Mouse (Mus musculus): ENCODE measurements around the gene Arhgap35. TPM values are rescaled to one million over a fixed set of nuclear protein-coding genes. Genes with fewer than 3 reads are reported as not detected.

Arhgap35 gene
- polyA plus RNA-seq, 1 experiment from 2014 or later = 10.3 TPM

DNA sequence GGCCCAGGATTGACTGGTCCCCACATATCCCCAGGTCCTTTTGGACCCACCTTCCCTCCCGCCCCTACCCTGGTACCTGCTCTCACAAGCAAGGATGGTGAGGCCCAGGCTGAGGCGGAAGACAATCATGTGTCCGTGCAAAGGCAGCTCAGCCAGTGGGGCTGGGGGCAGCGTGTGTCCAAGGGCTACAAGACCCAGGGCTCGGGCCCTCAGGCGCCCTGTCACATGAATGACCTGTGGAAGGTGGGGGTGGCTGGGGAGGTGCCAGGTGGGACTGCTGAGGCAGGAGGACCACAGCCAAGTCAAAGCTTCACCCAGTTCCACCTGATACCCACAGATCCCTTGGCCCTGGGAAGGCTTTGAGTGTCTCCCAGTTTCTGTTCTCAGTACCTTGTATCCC lies 153.1 kb downstream of the Arhgap35 start:
- 78% methylated on average over 6 of the region's 6 CpGs for WGBS
- Histone ChIP-seq H3K27ac (no peak overlapping the region), H3K4me1 (replicated peaks; ENCODE audit: insufficient read depth, low read length) (no peaks in the 10 kb centered on the region), H3K4me3 (replicated peaks; ENCODE audit: low read depth, low read length) (no peak overlapping the region), H3K9ac (ENCODE audit: low read depth, low read length) (no peak overlapping the region), H3K9me3 (replicated peaks; ENCODE audit: low read length) (no peaks in the 10 kb centered on the region), H3K4me2 (ENCODE audit: low read length) (no peak overlapping the region), H3K27me3 (ENCODE audit: insufficient read depth, low read length) (no peaks in the 10 kb centered on the region), H3K36me3 (ENCODE audit: insufficient read depth, low read length) (no peaks in the 10 kb centered on the region)
- DNase-seq (ENCODE audit: low spot score) = no peak
- ATAC-seq (replicated peaks; ENCODE audit: low FRiP score, low read depth) = no peak
- TF ChIP-seq CTCF (IDR thresholded peaks at IDR 0.05; ENCODE audit: low read depth) = no peak

DNA sequence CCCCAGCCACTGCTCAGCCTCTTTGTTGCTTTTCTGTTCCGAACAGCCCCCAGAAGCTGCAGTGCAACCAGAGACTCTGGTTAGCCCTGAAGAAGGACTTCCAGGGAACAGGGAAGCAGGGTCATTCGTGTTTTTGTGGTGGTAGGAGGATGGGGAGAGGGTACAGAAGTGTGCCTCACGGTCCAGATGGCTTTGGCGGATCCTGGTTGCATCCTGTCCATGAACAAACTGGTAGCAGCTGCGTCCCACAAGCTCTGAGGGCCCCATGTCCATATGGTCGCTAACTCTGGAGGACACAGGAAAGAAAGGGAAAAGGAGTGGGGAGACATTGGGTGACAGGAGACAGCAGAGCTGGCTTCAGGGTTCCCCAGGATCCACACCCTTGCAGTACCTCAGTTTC lies 153.6 kb downstream of the Arhgap35 start:
- no peak overlapping the region for H3K9ac ChIP-seq (ENCODE audit: low read depth, low read length)
- no peak overlapping the region for H3K27ac ChIP-seq
- H3K9me3 ChIP-seq (replicated peaks; ENCODE audit: low read length) = no peaks in the 10 kb centered on the region
- no peaks in the 10 kb centered on the region for H3K4me1 ChIP-seq (replicated peaks; ENCODE audit: insufficient read depth, low read length)
- no peak for TF ChIP-seq CTCF (IDR thresholded peaks at IDR 0.05; ENCODE audit: low read depth)
- H3K4me3 ChIP-seq (replicated peaks; ENCODE audit: low read depth, low read length) = no peak overlapping the region
- H3K4me2 ChIP-seq (ENCODE audit: low read length) = no peak overlapping the region
- H3K36me3 ChIP-seq (ENCODE audit: insufficient read depth, low read length) = no peaks in the 10 kb centered on the region
- no peaks in the 10 kb centered on the region for H3K27me3 ChIP-seq (ENCODE audit: insufficient read depth, low read length)
- DNase-seq (ENCODE audit: low spot score) (no peak), ATAC-seq (replicated peaks; ENCODE audit: low FRiP score, low read depth) (no peak)
- 52% methylated on average over 6 of the region's 6 CpGs for WGBS

DNA sequence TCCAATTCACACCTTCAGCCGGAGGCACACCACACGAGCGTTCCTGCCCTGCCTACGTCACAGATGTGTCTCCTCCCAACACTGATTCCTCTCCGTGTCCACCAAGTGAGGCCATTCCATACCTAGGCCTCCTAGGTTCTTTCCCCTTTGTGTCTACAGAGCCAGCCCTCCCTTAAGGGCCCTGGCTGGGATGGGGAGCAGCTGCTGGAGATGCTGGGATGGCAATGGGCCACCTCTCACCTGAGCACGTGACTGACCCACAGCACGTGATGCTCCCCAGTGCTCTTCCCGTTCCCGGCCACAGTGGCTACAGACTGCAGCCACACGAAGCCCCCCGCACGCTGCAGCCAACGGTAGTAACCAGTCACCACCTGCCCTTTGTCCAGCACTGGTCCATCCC lies 154.2 kb downstream of the Arhgap35 start:
- 39% methylated on average over 13 of the region's 13 CpGs for WGBS
- Histone ChIP-seq H3K27ac (no peak overlapping the region), H3K4me1 (replicated peaks; ENCODE audit: insufficient read depth, low read length) (no peaks in the 10 kb centered on the region), H3K27me3 (ENCODE audit: insufficient read depth, low read length) (no peaks in the 10 kb centered on the region), H3K9me3 (replicated peaks; ENCODE audit: low read length) (no peaks in the 10 kb centered on the region), H3K36me3 (ENCODE audit: insufficient read depth, low read length) (no peaks in the 10 kb centered on the region), H3K4me2 (ENCODE audit: low read length) (no peak overlapping the region), H3K9ac (ENCODE audit: low read depth, low read length) (no peak overlapping the region), H3K4me3 (replicated peaks; ENCODE audit: low read depth, low read length) (no peak overlapping the region)
- DNase-seq (ENCODE audit: low spot score) (no peak), ATAC-seq (replicated peaks; ENCODE audit: low FRiP score, low read depth) (no peak)
- TF ChIP-seq CTCF (IDR thresholded peaks at IDR 0.05; ENCODE audit: low read depth) = no peak

DNA sequence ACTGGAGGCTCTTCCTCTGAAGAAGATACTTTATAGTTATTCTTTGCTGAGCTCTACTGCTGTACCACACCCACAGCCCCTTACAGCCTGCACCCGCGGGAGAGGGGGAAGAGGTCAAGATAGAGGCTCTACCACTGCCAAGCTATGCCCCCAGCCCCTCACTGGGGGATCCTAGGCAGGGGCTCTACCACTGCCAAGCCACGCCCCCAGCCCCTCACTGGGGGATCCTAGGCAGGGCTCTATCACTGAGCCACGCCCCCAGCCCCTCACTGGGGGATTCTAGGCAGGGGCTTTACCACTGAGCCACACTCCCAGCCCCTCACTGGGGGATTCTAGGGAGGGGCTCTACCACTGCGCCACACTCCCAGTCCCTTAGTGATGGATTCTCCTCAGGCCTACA lies 158.5 kb downstream of the Arhgap35 start:
- H3K9me3 ChIP-seq (replicated peaks; ENCODE audit: low read length) = no peaks in the 10 kb centered on the region
- no peak overlapping the region for H3K9ac ChIP-seq (ENCODE audit: low read depth, low read length)
- H3K27me3 ChIP-seq (ENCODE audit: insufficient read depth, low read length) = no peaks in the 10 kb centered on the region
- no peak overlapping the region for H3K27ac ChIP-seq
- no peak overlapping the region for H3K4me3 ChIP-seq (replicated peaks; ENCODE audit: low read depth, low read length)
- no peak for TF ChIP-seq CTCF (IDR thresholded peaks at IDR 0.05; ENCODE audit: low read depth)
- WGBS = 90% methylated on average over 5 of the region's 5 CpGs
- DNase-seq (ENCODE audit: low spot score) = no peak
- H3K4me1 ChIP-seq (replicated peaks; ENCODE audit: insufficient read depth, low read length) = peaks cover 7% of the 10 kb centered on the region; the same call in 1 of the 2 replicates
- H3K4me2 ChIP-seq (ENCODE audit: low read length) = no peak overlapping the region
- no peak for ATAC-seq (replicated peaks; ENCODE audit: low FRiP score, low read depth)
- H3K36me3 ChIP-seq (ENCODE audit: insufficient read depth, low read length) = no peaks in the 10 kb centered on the region

DNA sequence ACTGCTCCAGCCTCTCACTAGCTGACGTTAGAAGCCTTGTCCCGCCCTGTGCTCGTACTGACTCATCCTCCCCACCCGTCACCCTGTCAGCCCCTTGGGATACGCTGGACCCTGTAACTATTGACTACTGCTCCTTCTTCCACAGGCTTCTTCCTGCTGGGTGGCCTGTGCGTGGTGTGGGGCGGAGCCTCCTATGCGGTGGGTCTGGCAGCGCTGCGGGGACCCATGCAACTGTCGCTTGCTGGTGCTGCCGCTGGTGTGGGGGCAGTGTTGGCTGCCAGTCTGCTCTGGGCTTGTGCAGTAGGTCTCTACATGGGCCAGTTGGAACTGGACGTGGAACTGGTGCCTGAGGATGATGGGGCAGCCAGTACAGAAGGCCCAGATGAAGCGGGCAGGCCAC lies 159.8 kb downstream of the Arhgap35 start:
- WGBS = 93% methylated on average over 14 of the region's 14 CpGs
- no peak for TF ChIP-seq CTCF (IDR thresholded peaks at IDR 0.05; ENCODE audit: low read depth)
- no peak for ATAC-seq (replicated peaks; ENCODE audit: low FRiP score, low read depth)
- Histone ChIP-seq H3K4me3 (replicated peaks; ENCODE audit: low read depth, low read length) (no peak overlapping the region), H3K27ac (no peak overlapping the region), H3K4me1 (replicated peaks; ENCODE audit: insufficient read depth, low read length) (peaks cover 7% of the 10 kb centered on the region; the same call in 1 of the 2 replicates), H3K4me2 (ENCODE audit: low read length) (no peak overlapping the region), H3K9ac (ENCODE audit: low read depth, low read length) (no peak overlapping the region), H3K36me3 (ENCODE audit: insufficient read depth, low read length) (no peaks in the 10 kb centered on the region), H3K9me3 (replicated peaks; ENCODE audit: low read length) (no peaks in the 10 kb centered on the region), H3K27me3 (ENCODE audit: insufficient read depth, low read length) (no peaks in the 10 kb centered on the region)
- no peak for DNase-seq (ENCODE audit: low spot score)

DNA sequence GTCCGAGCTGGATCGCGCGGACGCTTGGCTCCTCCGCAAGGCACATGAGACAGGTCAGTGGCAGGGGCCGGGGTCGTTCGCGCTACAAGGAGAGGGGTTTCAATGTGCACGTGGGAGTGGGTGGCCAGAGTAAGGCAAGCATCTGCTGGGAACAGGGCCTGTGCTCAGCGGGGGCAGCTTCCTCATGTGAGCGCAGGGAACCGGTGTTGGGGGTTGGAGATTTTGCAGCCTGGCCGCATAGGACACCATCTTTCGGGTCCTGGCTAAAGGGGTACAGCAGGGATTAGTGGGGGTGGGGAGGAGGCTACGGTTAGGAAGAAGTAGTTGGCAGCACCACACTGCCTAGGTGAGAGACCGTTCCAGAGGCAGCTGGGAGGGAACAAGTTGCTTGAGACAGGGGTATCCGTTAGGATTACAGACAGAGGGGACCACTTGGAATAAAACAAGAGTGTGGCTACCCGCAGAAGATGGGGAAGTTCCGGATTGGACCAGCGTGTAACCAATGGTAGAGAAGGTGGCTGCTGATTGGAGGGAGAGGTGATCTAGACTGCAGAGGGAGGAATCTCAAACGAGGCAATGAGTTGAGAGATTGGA lies 161.6 kb downstream of the Arhgap35 start:
- ATAC-seq (replicated peaks; ENCODE audit: low FRiP score, low read depth) (peak; percentile 25), DNase-seq (ENCODE audit: low spot score) (peak; percentile 77)
- H3K4me1 ChIP-seq (replicated peaks; ENCODE audit: insufficient read depth, low read length) = peaks cover 7% of the 10 kb centered on the region; the same call in 1 of the 2 replicates
- no peak for TF ChIP-seq CTCF (IDR thresholded peaks at IDR 0.05; ENCODE audit: low read depth)
- no peaks in the 10 kb centered on the region for H3K9me3 ChIP-seq (replicated peaks; ENCODE audit: low read length)
- H3K36me3 ChIP-seq (ENCODE audit: insufficient read depth, low read length) = no peaks in the 10 kb centered on the region
- H3K4me2 ChIP-seq (ENCODE audit: low read length) = peak overlapping the region; percentile 96
- H3K27me3 ChIP-seq (ENCODE audit: insufficient read depth, low read length) = no peaks in the 10 kb centered on the region
- H3K27ac ChIP-seq = 0 out of 2 replicates have a peak overlapping the region, but pooled peaks have one; percentile 25
- H3K4me3 ChIP-seq (replicated peaks; ENCODE audit: low read depth, low read length) = peak overlapping the region; percentile 83
- peak overlapping the region; percentile 68 for H3K9ac ChIP-seq (ENCODE audit: low read depth, low read length)
- under 1% methylated on average over 23 of the region's 23 CpGs for WGBS

Data from kidney, postnatal 0 days (tissue).